Comparison of ENCODE assay signal across 11 mouse cellular contexts in the genomic region with DNA sequence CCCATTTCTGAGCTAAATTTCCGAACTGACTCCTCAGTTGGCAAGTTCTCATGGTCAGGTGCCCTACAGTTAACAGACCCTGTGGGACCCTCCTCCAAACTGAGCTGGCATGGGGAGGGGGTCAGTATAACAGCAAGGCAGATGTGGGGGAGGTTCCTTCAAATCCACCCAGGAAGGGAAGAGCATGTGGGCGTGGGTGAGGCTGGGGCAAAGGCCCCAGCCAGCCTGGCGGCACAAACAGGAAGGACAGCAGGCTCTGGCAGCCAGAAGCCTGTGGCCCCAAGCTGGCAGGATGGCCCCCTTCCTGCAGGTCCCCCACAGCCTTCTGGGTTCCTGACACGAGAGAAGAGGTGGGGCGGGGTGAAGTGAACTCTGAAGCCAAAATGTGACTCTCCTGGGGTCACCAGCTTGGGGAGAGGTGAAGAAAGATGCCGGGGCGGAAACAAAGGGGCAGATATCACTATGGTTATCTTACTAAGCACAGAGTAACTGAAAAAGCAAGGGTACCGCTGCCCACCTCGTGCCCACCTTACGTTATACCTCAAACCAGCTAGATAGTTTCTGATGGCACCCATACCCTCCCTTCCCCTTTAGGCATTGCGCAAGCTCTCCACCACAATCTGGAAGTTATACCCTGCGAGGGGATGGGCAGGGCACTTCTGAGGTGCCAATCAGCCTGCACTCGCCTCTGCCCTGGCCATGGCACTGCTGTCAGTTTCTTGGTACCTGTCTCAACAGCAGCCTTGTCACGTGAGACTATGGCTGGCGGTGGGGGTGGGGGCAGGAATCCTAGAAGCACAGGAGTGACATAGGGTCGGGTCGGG. TPM values are rescaled to one million over a fixed set of nuclear protein-coding genes. Genes with fewer than 3 reads are reported as not detected.
A peak's percentile ranks its signal among the peaks of the same experiment; 100 is the strongest.
DNase-seq lines count a peak whose midpoint lies in the region; ATAC-seq and TF ChIP-seq lines count a peak whose summit lies in the region.
"Had no signal": no experiment of that assay in that cellular context is flagged by ENCODE, and none has a peak within 500 bp of the region (broad histone marks: within the 10 kb centered on the region; RNA-seq: fewer than 3 reads in every experiment).

TSS of gene Fut7 (plus strand) at position 681 of the 824 bp plus-strand sequence.

- H3K9ac ChIP-seq in kidney, postnatal 0 days (ENCODE audit: low read depth, low read length): no peak within 1 kb of the TSS
- H3K9ac ChIP-seq in liver, postnatal 0 days (replicated peaks): no peak within 1 kb of the TSS
- no peak within 1 kb of the TSS for H3K9ac ChIP-seq in forebrain, embryonic 14.5 days (ENCODE audit: low read length)
- H3K9ac ChIP-seq: embryonic facial prominence, embryonic 12.5 days had no signal

- DNase-seq in kidney, postnatal 0 days (ENCODE audit: low spot score): no peak
- no peak for DNase-seq in kidney, adult 11 months
- DNase-seq in liver, postnatal 0 days: peak; percentile 59
- peak; percentile 60 for DNase-seq in thymus, postnatal 0 days (ENCODE audit: low spot score)
- DNase-seq in layer of hippocampus, postnatal 14 days (ENCODE audit: low spot score in 2 of 2): no peak
- no peak for DNase-seq in forebrain, embryonic 14.5 days (ENCODE audit: low spot score)
- DNase-seq: gastrocnemius, postnatal 25 days had no signal

- TF ChIP-seq EP300 in liver, postnatal 0 days (IDR thresholded peaks at IDR 0.05; ENCODE audit: low read depth): no peak

- H3K36me3 ChIP-seq in kidney, postnatal 0 days (ENCODE audit: insufficient read depth, low read length): no peaks in the 10 kb centered on the region
- no peaks in the 10 kb centered on the region for H3K36me3 ChIP-seq in liver, postnatal 0 days (replicated peaks; ENCODE audit: insufficient read depth, low read length)
- no peaks in the 10 kb centered on the region for H3K36me3 ChIP-seq in forebrain, embryonic 14.5 days (ENCODE audit: control insufficient read depth, insufficient read depth, low read length)
- H3K36me3 ChIP-seq: embryonic facial prominence, embryonic 12.5 days had no signal

- no peaks in the 10 kb centered on the region for H3K9me3 ChIP-seq in kidney, postnatal 0 days (replicated peaks; ENCODE audit: low read length)
- no peaks in the 10 kb centered on the region for H3K9me3 ChIP-seq in liver, postnatal 0 days (ENCODE audit: low read length)
- no peaks in the 10 kb centered on the region for H3K9me3 ChIP-seq in forebrain, embryonic 14.5 days (replicated peaks; ENCODE audit: control insufficient read depth, low read length)
- H3K9me3 ChIP-seq: embryonic facial prominence, embryonic 12.5 days had no signal

- no peak within 1 kb of the TSS for H3K27ac ChIP-seq in kidney, postnatal 0 days
- H3K27ac ChIP-seq in liver, postnatal 0 days (ENCODE audit: low read depth): peak within 1 kb of the TSS; percentile 69
- H3K27ac ChIP-seq in forebrain, embryonic 14.5 days (ENCODE audit: low read depth, low read length): no peak within 1 kb of the TSS
- H3K27ac ChIP-seq: embryonic facial prominence, embryonic 12.5 days had no signal

- 0 out of 2 replicates have a peak, but pooled peaks have one; percentile 24 for ATAC-seq in kidney, postnatal 0 days (replicated peaks; ENCODE audit: low FRiP score, low read depth)
- peak; percentile 58 for ATAC-seq in activated CD4-positive, CD25-positive, alpha-beta regulatory T cell, adult 4 months
- ATAC-seq in liver, postnatal 0 days: peak; percentile 54
- ATAC-seq in forebrain, embryonic 14.5 days: no peak

- no peaks in the 10 kb centered on the region for H3K4me1 ChIP-seq in kidney, postnatal 0 days (replicated peaks; ENCODE audit: insufficient read depth, low read length)
- 0 out of 2 replicates have a peak, but pooled peaks cover 3% of the 10 kb centered on the region for H3K4me1 ChIP-seq in liver, postnatal 0 days (ENCODE audit: insufficient read depth)
- no peaks in the 10 kb centered on the region for H3K4me1 ChIP-seq in forebrain, embryonic 14.5 days (ENCODE audit: control insufficient read depth, insufficient read depth, low read length)
- H3K4me1 ChIP-seq: embryonic facial prominence, embryonic 12.5 days had no signal

- H3K4me3 ChIP-seq in kidney, postnatal 0 days (replicated peaks; ENCODE audit: low read depth, low read length): no peak within 1 kb of the TSS
- no peak within 1 kb of the TSS for H3K4me3 ChIP-seq in liver, postnatal 0 days (ENCODE audit: low read depth, low read length)
- no peak within 1 kb of the TSS for H3K4me3 ChIP-seq in forebrain, embryonic 14.5 days (ENCODE audit: low read depth, low read length)
- H3K4me3 ChIP-seq: embryonic facial prominence, embryonic 12.5 days had no signal

- H3K4me2 ChIP-seq in kidney, postnatal 0 days (ENCODE audit: low read length): no peak within 1 kb of the TSS
- peak within 1 kb of the TSS; percentile 29 for H3K4me2 ChIP-seq in liver, postnatal 0 days (ENCODE audit: low read depth, low read length)
- no peak within 1 kb of the TSS for H3K4me2 ChIP-seq in forebrain, embryonic 14.5 days (ENCODE audit: low read length)
- H3K4me2 ChIP-seq: embryonic facial prominence, embryonic 12.5 days had no signal

- WGBS in kidney, postnatal 0 days: 52% methylated on average over 17 of the region's 17 CpGs
- 19% methylated on average over 17 of the region's 17 CpGs for WGBS in liver, postnatal 0 days (ENCODE audit: insufficient replicate concordance)
- WGBS in forebrain, embryonic 14.5 days: 70% methylated on average over 17 of the region's 17 CpGs

- no peak for TF ChIP-seq CTCF in kidney, postnatal 0 days (IDR thresholded peaks at IDR 0.05; ENCODE audit: low read depth)
- no peak for TF ChIP-seq CTCF in liver, postnatal 0 days (IDR thresholded peaks at IDR 0.05; ENCODE audit: low read depth)

- H3K27me3 ChIP-seq in kidney, postnatal 0 days (ENCODE audit: insufficient read depth, low read length): no peaks in the 10 kb centered on the region
- peaks cover 3% of the 10 kb centered on the region; the same call in 1 of the 2 replicates for H3K27me3 ChIP-seq in liver, postnatal 0 days (ENCODE audit: insufficient read depth, low read length)
- H3K27me3 ChIP-seq in forebrain, embryonic 14.5 days (replicated peaks; ENCODE audit: control insufficient read depth, insufficient read depth, low read length): no peaks in the 10 kb centered on the region; the same call in 1 of the 2 replicates

RNA-seq across cellular contexts. Expression of gene Fut7, which starts in this region (rescaled TPM):
- polyA plus RNA-seq in kidney, postnatal 0 days (2015; fragmentation: Nextera tagmentation; extraction: Ambion mirVana): 0.06 TPM in 1 of 2 replicates, not detected in the other
- 10 to 100 TPM; 13.6 to 13.8 TPM for polyA plus RNA-seq in activated CD4-positive, CD25-positive, alpha-beta regulatory T cell, adult 4 months (2017; shearing (Covaris generic))
- 0.78 and 0.97 TPM in 2 replicates for polyA plus RNA-seq in liver, postnatal 0 days (2015; fragmentation: Nextera tagmentation; extraction: Ambion mirVana)
- polyA plus RNA-seq in thymus, postnatal 0 days (2015; fragmentation: Nextera tagmentation; extraction: Ambion mirVana): 1.4 and 1.8 TPM in 2 replicates
- total RNA-seq in layer of hippocampus, postnatal 14 days (2021): under 1 TPM; 0.31 to 0.81 TPM
- 0.21 TPM in 1 of 2 replicates, not detected in the other for polyA plus RNA-seq in forebrain, embryonic 14.5 days (2014; fragmentation: Nextera tagmentation; extraction: Ambion mirVana)
- total RNA-seq: gastrocnemius, postnatal 25 days; liver, adult 2 months had no signal
- polyA plus RNA-seq: embryonic facial prominence, embryonic 12.5 days; intestine, embryonic 14.5 days had no signal

Comparison
In these comparisons a context has a peak if more than half of its experiments do, and no peak if none do; other contexts are left out.
1. Peak in ATAC-seq in kidney, postnatal 0 days; RNA of the gene not detected or under 1 TPM.
2. Peak in DNase-seq, ATAC-seq, H3K27ac ChIP-seq and H3K4me2 ChIP-seq in liver, postnatal 0 days; RNA of the gene not detected or under 1 TPM.